Mouse (Mus musculus): ENCODE measurements around the gene Olfr815.

GRCm38 (mm10) chr10:129949000-129949399 is 43.3 kb upstream of the Olfr815 start, which contains the start of gene Olfr818:
- TF ChIP-seq CTCF (IDR thresholded peaks at IDR 0.05; ENCODE audit: extremely low read depth, insufficient read depth, low read length) (no peak), POLR2A (IDR thresholded peaks at IDR 0.05; ENCODE audit: extremely low read depth, insufficient read depth, low read length) (no peak)

Data from cortical plate, adult 2 months (tissue).